Mouse (Mus musculus): Measurements from ENCODE around the gene Slc24a3.

- TF ChIP-seq CTCF (IDR thresholded peaks at IDR 0.05; ENCODE audit: low read depth, low read length): no peak
- TF ChIP-seq POLR2A (IDR thresholded peaks at IDR 0.05; ENCODE audit: extremely low read depth, insufficient read depth, low read length): no peak
Observed at GRCm38 (mm10) chr2:145188828-145189227, 21.3 kb downstream of the Slc24a3 start.

Measured in liver, adult 2 months (tissue).